Mouse (Mus musculus): ENCODE measurements at regions not wholly inside any gene's neighbourhood (a gene's known extent, or its start where the extent isn't known, plus 50 kb on each side); places are given as distances from the start of the nearest gene placed in this dataset.

DNA sequence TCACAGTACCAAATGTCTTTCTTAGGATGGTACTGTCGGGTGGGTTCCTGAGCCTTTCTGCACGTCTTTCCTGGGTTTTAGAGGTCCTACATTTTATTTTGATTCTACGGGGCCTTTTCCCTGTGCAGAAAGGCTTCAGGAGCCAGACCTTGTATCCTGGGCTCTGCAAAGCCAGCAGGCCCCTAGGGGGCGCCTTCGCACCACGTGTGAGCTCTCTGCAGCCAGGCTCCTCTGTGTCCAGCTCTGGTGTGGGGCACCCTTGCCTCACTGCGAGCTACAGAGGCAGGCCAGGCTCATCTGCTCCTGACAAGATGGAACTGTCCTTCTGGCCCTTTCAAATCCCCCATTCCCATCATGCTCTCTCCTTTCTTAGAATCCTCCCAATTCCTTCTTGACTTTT is 53.3 kb upstream of the Usp3 start:
- H3K36me3 ChIP-seq, result no peaks in the 10 kb centered on the region
- H3K9me3 ChIP-seq, result no peaks in the 10 kb centered on the region
- H3K27me3 ChIP-seq (ENCODE audit: insufficient read depth, poor library complexity, severe bottlenecking), result no peaks in the 10 kb centered on the region
- peak; percentile 88 for DNase-seq (ENCODE audit: low spot score)
- H3K4me1 ChIP-seq (replicated peaks), result peaks cover 3% of the 10 kb centered on the region
- no peak overlapping the region for H3K4me3 ChIP-seq
- WGBS, result 21% methylated on average over 7 of the region's 7 CpGs
- no peak overlapping the region for H3K27ac ChIP-seq

- no peaks in the 10 kb centered on the region for H3K36me3 ChIP-seq
- H3K4me3 ChIP-seq, result no peak overlapping the region
- no peaks in the 10 kb centered on the region for H3K27me3 ChIP-seq (ENCODE audit: insufficient read depth, poor library complexity, severe bottlenecking)
- no peaks in the 10 kb centered on the region for H3K9me3 ChIP-seq
- 64% methylated on average over 6 of the region's 6 CpGs for WGBS
- no peak for DNase-seq (ENCODE audit: low spot score)
- H3K4me1 ChIP-seq (replicated peaks), result peaks cover 8% of the 10 kb centered on the region
- H3K27ac ChIP-seq, result no peak overlapping the region
These were observed 58.4 kb upstream of the Usp3 start for GRCm38 (mm10) chr9:66651306-66651705.

- no peaks in the 10 kb centered on the region for H3K9me3 ChIP-seq
These were observed 56.2 kb upstream of the Car12 start for GRCm38 (mm10) chr9:66657116-66657758.

GRCm38 (mm10) chr9:66658707-66659242 is 54.7 kb upstream of the Car12 start:
- Histone ChIP-seq H3K27ac (no peak overlapping the region), H3K4me3 (no peak overlapping the region), H3K4me1 (replicated peaks) (peaks cover 6% of the 10 kb centered on the region), H3K27me3 (ENCODE audit: insufficient read depth, poor library complexity, severe bottlenecking) (no peaks in the 10 kb centered on the region), H3K36me3 (no peaks in the 10 kb centered on the region), H3K9me3 (no peaks in the 10 kb centered on the region)
- DNase-seq (ENCODE audit: low spot score), result no peak

More at GRCm38 (mm10) chr9:66657116-66657758, 56.2 kb upstream of the Car12 start:
- Histone ChIP-seq H3K27ac (no peak overlapping the region), H3K36me3 (no peaks in the 10 kb centered on the region), H3K4me1 (replicated peaks) (peaks cover 6% of the 10 kb centered on the region), H3K4me3 (no peak overlapping the region), H3K27me3 (ENCODE audit: insufficient read depth, poor library complexity, severe bottlenecking) (no peaks in the 10 kb centered on the region)
- no peak for DNase-seq (ENCODE audit: low spot score)
- WGBS, result 85% methylated on average over 7 of the region's 7 CpGs

- Histone ChIP-seq H3K4me1 (replicated peaks) (peaks cover 6% of the 10 kb centered on the region), H3K36me3 (no peaks in the 10 kb centered on the region), H3K4me3 (no peak overlapping the region), H3K9me3 (no peaks in the 10 kb centered on the region), H3K27ac (no peak overlapping the region), H3K27me3 (ENCODE audit: insufficient read depth, poor library complexity, severe bottlenecking) (no peaks in the 10 kb centered on the region)
- DNase-seq (ENCODE audit: low spot score), result no peak
- 84% methylated on average over 11 of the region's 11 CpGs for WGBS
These were observed 53.6 kb upstream of the Car12 start for GRCm38 (mm10) chr9:66659781-66660445.

DNA sequence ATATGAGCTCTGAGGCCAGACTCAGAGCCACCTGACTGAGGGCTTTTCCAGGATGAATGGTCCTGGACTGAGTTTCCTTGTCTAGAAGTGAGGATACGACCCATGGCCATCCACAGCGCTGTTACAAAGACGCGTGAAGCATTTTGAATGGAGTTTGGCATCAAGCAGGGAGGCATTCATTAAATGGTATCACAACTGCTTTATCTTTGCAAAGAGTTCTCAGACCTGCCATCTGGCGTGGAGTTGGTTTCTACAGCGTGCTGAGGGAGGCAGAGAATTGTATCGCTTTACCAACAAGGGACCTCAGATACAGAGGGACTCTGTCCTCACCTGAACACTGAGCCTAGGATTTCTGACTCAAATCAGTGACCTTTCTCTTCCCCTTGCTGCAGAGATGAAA is 51.9 kb upstream of the Car12 start:
- Histone ChIP-seq H3K4me1 (replicated peaks) (peaks cover 7% of the 10 kb centered on the region), H3K4me3 (no peak overlapping the region), H3K27ac (no peak overlapping the region), H3K9me3 (no peaks in the 10 kb centered on the region), H3K36me3 (no peaks in the 10 kb centered on the region), H3K27me3 (ENCODE audit: insufficient read depth, poor library complexity, severe bottlenecking) (no peaks in the 10 kb centered on the region)
- no peak for DNase-seq (ENCODE audit: low spot score)
- WGBS, result 81% methylated on average over 7 of the region's 7 CpGs

GRCm38 (mm10) chr9:66662443-66662842 is 51.0 kb upstream of the Car12 start:
- WGBS, result 77% methylated on average over 4 of the region's 4 CpGs
- Histone ChIP-seq H3K27me3 (ENCODE audit: insufficient read depth, poor library complexity, severe bottlenecking) (no peaks in the 10 kb centered on the region), H3K4me3 (no peak overlapping the region), H3K9me3 (no peaks in the 10 kb centered on the region), H3K27ac (no peak overlapping the region), H3K4me1 (replicated peaks) (peaks cover 9% of the 10 kb centered on the region), H3K36me3 (no peaks in the 10 kb centered on the region)
- no peak for DNase-seq (ENCODE audit: low spot score)

Measured in hindbrain, embryonic 10.5 days (tissue).